Mouse (Mus musculus) spleen, postnatal 10 days (tissue): Measurements from ENCODE around the gene Foxf2.
A peak's percentile ranks its signal among the peaks of the same experiment; 100 is the strongest.

Source experiments
- DNase-seq, 2 experiments: peaks; one replicate each; pipeline ENCODE4 v3.0.0; 2021 to 2022; ENCODE audit warnings: low spot score in 2 of 2

Foxf2 gene

DNA sequence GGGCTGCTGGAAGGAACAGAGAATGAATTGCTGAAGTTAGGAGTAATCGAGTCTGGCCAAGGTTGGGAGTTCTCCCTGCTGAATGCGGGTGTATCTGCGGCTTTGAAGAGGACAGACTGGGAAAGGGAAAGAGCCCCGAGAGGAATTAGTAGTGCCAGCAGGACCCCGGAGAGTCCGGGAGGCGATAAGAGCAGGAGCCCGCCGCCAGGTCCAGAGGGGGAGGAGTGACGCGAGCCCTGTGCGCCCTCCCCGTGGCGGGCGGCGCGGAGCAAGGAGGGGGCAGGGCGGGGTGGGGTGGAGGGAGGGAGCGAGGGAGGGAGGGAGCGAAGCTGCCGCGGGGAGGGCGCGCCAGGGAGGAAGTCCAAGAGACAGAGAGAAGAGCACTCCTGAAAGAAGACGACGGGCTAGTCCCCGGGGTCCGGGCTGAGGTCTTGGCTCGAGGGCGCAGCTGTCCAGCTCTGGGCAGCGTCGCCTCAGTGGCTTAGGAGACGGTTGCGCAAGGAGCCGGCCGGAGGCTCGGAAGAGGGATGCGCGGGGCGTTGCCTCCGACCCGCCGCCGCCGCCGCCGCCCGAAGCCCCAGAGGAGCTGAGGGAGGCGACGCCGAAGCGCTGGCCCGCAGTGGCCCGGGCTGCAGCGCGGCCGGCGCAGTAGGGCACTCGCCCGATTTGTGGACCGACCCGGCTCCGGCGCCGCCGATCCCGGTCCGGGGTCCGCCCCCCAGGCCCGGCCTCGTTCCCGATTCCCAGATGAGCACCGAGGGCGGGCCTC, at the start of gene Foxf2:
Gene Foxf2, plus strand, starts transcription at position 484 of the 769 bp plus-strand sequence.
- no peak for DNase-seq

DNA sequence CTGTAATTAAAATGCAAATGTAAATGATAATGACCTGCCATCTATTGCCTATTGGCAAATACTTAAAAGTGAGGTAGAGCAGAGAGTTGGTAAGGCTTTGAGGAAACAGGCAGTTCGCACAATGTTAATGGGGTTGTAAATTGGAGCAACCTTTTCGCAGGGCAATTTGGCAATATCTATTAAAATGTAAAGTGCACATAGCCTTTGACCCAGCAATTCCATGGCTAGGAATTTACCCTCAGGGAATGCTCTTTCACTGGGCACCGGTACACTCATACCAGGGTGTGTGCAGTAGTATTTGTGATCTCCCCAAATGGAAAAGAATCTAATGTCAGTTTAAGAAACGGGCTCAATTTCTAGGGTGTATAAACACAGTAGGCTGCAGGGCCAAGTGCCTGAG, 48.9 kb upstream of the Foxf2 start:
- DNase-seq = no peak

DNA sequence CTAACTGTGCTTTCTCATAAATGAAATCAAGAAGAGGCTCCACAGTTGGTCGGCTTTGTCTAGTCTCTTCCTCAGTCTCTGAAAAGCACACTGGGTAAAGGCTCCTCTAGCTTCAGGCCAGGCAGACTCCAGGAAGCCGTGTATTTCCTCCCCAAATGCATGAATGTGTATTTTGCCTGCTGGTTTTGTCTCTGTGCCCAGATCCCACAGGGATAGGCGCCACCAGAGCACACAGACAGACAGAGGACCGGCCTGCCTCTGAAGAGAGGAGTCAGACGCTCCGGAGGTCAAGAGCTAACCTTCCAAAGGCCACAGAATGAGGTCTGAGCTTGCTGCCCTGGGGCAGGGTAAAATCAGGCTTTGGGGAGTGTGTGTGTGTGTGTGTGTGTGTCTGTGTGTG, 48.0 kb upstream of the Foxf2 start:
- DNase-seq = no peak

- DNase-seq = no peak
Observed at GRCm38 (mm10) chr13:31578389-31578788, 47.2 kb upstream of the Foxf2 start.

DNA sequence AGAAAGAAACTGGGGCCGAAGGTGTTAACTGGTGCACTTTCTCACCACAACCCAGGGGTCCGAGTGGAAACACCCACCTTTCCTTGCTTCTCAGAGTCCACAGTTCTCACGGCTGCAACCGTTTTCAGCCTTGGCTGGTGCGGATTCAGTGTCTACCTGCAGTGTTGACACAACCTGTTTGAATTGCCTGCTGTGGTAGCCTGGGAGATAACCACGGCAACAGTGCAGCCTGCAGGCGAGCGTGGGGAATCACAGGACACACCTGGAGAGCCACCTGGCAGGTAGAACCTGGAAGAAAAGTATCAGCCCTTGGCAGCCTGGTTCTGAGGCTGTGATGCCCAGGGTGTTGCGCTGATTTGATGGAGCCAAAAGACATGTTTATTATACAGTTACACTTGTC, 45.8 kb upstream of the Foxf2 start:
- DNase-seq = no peak

- no peak for DNase-seq
Observed at GRCm38 (mm10) chr13:31587341-31587740, 38.3 kb upstream of the Foxf2 start.

GRCm38 (mm10) chr13:31599576-31599975, 26.0 kb upstream of the Foxf2 start:
- no peak for DNase-seq

DNA sequence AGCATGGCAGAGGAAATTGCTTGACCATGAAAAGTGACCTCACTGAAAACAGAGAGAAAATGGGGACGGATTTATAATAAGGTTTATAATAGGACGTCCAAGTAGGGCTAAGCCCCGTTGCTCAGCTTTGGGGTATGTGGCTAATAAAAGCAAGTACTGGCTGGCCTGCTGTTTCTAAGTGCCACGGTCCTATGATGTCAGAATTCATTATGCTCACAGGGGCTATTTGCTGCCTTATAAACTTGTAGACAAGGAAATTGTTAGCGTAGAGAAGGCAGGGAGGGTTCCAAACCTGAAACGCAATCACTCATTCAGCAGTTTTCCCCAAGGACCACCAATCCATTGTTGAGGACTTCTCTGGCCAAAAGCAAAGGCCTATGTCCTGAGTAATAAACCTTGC, 21.7 kb upstream of the Foxf2 start:
- DNase-seq = no peak

GRCm38 (mm10) chr13:31614724-31615465, 10.7 kb upstream of the Foxf2 start:
- no peak for DNase-seq

DNA sequence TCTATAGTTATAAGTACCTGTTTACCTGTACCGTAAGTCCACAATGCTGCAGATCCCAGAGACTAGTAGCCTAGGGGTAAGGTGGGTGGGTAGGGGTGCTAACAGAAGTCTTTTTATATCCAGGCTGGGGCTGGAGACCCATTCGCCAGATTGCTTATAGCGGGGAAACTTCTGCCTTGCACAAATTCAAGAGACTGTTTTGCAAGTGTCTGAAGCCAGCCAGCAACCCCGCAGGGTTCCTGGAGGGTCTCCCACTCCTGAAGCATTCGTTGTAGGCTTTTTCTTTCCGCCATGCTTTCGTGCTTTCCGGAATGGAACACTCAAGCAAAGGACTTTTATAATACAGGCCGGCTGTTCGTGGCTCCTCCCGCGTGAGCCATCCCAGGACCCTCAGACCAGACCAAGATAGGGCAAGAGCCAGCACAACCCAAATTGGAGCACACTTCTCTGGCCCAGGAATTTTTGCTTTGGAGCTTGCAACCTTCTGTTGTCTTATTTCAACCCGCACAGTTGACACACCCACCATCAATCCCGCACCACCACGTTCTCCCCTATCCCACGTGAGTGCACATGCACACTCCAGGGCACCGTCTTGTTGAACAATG, 10.0 kb upstream of the Foxf2 start:
- DNase-seq = no peak

- no peak for DNase-seq
Observed at GRCm38 (mm10) chr13:31618001-31618400, 7.6 kb upstream of the Foxf2 start.

DNA sequence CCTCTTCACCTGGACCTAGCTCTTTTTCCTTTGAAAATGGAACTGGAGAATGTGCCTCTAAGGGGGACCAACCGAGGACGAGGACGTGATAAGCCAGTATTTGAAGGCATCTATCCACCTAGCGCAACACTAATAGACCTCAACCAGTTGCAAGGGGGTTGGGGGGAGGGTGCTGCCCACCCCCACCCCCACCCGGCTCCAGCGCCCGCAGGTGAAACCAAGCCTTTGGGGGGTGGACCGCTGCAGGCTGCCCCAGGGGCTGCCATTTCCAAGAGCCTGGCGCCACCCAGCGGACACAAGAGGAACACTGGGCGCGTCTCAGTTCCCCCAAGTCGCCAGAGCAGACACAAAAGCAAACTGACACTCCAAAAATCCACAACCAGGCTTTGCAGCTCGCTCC, 7.2 kb upstream of the Foxf2 start:
- peak in 1 of 2 experiments; percentile 70 for DNase-seq

DNA sequence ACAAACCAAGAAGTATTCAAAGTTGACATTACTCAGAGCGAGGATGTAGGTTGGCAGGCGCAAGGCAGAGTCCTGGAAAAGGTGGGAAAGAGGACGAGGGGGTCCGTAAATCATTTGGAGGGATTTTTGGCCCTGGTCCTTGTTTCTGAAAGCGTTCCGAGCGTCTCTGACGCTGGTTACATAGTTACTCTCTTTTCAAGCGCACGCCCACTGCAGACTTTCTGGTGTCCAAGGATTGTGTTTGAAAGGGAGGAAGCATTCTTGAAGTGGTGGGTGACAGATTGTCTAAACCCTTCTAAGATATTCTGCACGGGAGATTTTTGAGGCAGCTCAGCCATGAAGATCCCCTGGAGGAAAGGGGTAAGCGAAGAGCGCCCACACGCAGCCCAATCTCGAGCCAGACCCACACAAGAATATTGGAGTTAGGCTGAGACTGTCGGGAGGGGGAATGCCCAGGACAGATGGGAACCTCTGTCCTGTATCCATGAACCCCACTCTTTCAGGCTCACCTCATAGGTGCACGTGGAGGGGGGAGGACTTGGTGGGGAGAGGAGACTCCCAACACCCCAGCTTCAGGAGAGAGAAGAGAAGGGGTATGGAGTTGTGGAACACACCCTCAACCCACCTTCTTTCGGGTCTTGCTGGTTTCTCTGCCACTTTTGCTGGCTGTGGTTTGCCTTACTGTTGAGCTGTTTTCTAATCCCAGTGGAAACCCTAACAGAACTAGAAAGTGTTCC, 6.5 kb upstream of the Foxf2 start:
- DNase-seq = no peak

DNA sequence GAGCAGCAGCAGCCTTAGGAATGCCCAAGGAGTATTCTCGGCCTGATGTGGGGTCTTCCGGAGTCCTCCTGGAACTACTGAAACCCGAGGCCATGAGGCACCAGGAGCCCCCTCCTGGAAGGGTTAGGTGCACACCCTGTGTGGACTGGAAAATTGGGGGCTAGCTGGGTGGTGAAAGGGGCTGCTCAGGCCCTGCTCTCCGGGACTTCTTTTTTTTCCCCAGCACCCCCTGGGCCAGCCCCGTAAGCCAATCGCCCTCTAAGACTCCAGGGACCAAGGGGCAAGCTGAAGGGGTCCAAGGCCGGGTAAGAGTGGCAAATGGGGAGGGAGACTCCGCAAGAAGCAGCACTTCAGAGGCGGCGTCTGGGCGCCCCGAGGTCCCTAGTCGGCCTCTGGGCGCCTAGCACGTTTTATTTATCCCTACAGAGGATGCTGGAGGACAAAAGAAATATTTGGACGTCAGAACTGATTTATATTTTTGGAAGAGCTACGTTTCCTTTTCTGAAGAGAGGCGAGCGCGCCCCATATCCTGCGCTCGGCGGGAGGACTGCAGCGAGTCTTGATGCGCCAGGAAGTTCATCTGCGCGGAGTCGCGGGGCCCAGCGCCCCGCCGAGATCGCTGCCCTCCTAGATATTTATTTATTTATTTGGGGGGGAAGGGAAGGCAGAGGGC, 5.7 kb upstream of the Foxf2 start:
- DNase-seq = no peak

DNA sequence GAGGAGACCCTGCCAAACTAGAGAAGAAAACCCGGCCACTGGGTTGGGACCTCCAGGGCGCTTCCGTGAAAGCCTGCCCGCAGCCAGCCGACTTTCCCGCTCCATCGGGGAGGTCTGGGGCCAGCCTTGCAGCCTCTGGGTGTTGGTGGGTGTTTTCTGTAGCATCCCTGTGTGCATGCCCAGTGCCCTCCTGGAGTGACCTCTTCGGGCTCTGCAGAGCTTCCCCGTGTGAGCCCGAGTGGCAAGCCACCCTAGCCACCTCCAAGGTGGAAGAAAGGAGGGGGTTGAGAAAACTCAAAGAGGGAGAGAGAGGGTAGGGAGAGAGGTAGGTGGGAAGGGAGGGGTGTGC, 5.1 kb upstream of the Foxf2 start:
- DNase-seq = no peak

DNA sequence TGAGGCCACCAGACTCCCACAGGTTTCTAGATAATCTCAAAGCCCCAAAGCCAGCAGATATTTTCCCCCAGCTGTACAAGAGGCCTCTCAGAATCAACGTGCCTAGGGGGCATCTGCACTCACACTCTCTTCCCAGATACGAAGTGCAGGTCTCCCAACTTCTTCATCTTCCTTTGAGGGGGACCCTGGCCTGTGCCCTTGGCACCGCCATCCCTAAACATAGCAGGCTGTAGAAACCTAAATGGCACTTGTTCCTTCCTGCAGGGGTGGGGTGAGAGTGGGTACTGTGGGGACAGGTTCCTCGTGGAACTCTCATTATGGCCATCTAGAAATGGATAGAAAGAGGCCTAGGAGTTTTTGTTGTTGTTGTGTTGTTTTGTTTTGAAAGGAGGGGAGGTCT, 4.7 kb upstream of the Foxf2 start:
- DNase-seq = no peak

DNA sequence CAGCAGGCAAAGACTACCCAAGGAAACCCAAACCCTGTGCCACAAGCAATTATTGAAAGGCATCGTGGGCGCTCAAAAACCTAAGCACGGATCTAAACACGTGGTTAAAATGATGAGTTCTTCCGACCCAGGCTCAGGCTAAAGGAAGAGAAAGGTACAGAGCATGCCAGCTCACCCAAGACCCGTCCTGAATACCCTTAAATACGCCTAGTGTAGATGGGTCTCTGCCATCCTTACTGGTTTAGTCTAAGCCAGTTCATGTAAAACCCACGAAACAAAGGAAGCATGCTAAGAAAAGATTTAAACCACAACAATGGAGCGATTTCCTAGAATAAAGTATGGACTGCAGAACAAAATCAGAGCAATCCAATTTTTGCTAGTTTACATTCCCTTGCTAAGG, 3.9 kb upstream of the Foxf2 start:
- DNase-seq = no peak

DNA sequence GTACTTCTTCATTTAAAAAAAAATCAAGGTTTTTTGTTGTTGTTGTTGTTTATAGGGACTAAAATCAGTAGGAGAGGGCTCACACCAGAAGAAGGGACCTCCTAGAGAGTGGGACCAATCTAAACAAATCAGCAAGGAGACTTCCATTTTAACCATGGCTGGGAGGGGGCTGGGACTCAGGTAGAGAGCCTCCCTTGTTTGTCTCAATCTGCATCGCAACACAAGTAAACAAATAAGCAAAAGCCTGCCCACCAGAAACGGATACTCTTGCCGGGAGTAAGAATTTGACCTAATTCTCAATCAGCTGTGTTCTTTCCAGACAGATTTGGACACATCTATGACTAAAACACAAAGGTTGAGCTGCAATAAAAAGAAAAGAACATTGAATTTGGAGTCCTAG, 3.2 kb upstream of the Foxf2 start:
- no peak for DNase-seq

DNA sequence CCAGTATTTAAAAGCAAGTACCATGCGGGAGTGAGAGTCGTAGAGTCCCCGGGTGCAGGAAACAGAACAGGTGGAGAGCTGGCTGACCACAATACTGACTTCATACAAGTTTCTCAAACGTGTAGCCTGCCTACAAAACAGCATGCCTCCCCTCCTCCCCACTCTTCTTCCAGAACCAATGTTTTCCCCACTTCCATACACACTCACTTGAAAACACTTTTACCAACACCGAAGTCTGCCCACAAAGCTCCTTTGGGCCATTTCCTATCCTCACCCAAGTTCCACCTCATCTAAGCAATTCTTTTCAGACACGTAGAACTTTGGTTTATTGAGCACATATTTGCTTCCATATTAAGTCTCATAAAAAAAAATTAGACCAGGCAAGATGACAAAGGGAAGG, 2.3 kb upstream of the Foxf2 start:
- no peak for DNase-seq

- no peak for DNase-seq
Observed at GRCm38 (mm10) chr13:31623906-31624860, 1.4 kb upstream of the Foxf2 start.

DNA sequence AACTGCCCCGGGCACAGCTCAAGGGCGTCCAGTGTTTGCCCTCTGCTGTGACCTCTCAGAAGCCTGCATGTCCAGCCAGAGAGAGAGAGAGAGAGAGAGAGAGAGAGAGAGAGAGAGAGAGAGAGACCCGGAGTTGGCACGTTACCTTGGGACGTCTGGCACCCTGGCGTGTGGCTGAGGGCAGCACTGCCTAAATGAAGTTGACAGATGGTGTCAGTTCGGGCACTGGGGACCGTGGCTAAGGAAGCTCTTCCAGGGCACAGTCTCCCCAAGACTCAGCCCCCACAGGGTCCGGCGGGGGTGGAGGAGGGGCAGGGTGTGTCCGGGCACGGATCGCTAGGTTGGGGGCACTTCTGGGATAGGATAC, 667 bp upstream of the Foxf2 start:
- DNase-seq = no peak
